Mouse (Mus musculus) bone marrow macrophage, adult 2 months (primary cell): ENCODE results near the gene Car11. TPM values are rescaled to one million over a fixed set of nuclear protein-coding genes. Genes with fewer than 3 reads are reported as not detected.

Experiments
- H3K27ac ChIP-seq: 2 replicates; pipeline ENCODE4 v1.5.1; 2012; ENCODE audit warnings: low read depth, low read length; ENCODE audit not compliant: insufficient read depth
- H3K4me1 ChIP-seq: 2 replicates; pipeline ENCODE4 v1.6.1; 2012; ENCODE audit warnings: low read length; ENCODE audit not compliant: control insufficient read depth, insufficient read depth
- H3K4me3 ChIP-seq: 2 replicates; pipeline ENCODE4 v1.5.1; 2012; ENCODE audit warnings: mild to moderate bottlenecking, low read length, moderate library complexity; ENCODE audit not compliant: insufficient read depth
- CTCF ChIP-seq: IDR thresholded peaks from 2 replicates; pipeline ENCODE4 v1.5.1; 2012; ENCODE audit warnings: low read depth, mild to moderate bottlenecking, low read length, moderate library complexity
- POLR2A ChIP-seq: IDR thresholded peaks from 2 replicates; pipeline ENCODE4 v1.6.1; 2012; ENCODE audit warnings: mild to moderate bottlenecking, low read depth, low read length, borderline replicate concordance
- polyA plus RNA-seq: library from polyadenylated mRNA; stranded (reverse); fragments of >200 nt; gene quantifications from 2 replicates; pipeline ENCODE4 v1.2.4, GENCODE M21; 2012; ENCODE audit not compliant: missing spikeins, insufficient read depth, insufficient read length

Car11 gene
- polyA plus RNA-seq, 1 experiment, result 1.3 TPM

DNA sequence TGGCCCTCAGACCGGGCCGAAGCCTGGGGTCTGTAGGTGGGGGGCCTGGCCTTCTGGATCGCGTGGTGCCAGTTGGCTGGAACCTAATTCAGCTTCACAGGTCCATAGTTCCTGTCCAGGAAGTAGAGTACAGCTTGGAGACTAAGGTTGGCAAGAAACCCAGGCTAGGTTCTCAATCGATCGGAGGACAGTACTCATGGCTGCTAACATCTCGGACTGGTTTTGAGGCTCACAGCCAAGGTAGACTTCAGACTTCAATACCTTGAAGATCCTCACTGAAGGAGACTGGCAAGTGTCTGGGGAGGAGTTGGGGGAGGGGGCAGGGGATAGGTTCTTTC lies 21.6 kb downstream of the Car11 start:
- no peak overlapping the region for H3K4me3 ChIP-seq
- no peak overlapping the region for H3K27ac ChIP-seq
- no peak for TF ChIP-seq POLR2A
- no peak for TF ChIP-seq CTCF
- peaks cover 3% of the 10 kb centered on the region; the same call in 1 of the 2 replicates for H3K4me1 ChIP-seq

DNA sequence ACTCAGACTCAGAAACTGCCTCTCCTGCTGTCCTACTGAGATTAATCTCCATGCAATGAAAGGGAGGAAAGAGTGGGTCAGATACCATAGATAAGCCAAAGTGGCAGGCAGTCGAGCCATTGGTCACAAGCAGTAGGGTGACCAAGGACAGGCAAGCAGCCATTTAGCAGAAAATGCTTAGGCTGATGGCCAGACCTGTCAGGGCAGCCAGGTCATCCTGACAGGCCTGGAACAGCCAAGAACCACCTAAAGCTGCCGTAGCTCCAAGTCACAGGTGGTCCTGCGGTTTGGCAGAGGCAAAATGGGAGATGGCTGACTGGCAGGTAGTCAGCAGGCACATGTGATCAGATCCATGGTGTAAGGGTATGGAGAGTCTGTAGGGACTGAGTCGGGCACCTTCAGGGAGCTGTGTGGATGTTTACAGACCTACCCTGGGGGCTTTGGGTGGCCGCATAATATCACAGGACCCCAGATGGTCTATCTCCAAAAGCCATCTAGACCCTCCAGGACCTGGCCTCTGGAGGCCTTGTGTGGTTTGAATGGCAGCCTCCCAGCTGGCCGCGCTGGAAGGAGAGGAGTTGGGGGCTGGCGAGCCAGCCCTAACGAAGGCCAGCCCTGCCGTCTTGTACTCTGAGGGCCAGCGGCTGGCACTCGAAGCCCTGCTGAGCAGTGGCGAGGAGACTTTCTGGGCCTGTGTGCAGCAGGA lies 22.2 kb downstream of the Car11 start:
- H3K4me1 ChIP-seq, result peaks cover 3% of the 10 kb centered on the region; the same call in 1 of the 2 replicates
- TF ChIP-seq POLR2A, result no peak
- no peak for TF ChIP-seq CTCF
- H3K4me3 ChIP-seq, result no peak overlapping the region
- H3K27ac ChIP-seq, result no peak overlapping the region

- Histone ChIP-seq H3K4me1 (peaks cover 3% of the 10 kb centered on the region; the same call in 1 of the 2 replicates), H3K27ac (no peak overlapping the region), H3K4me3 (no peak overlapping the region)
- TF ChIP-seq CTCF, result no peak
Observed at GRCm38 (mm10) chr7:45722348-45722713, 22.7 kb downstream of the Car11 start.

DNA sequence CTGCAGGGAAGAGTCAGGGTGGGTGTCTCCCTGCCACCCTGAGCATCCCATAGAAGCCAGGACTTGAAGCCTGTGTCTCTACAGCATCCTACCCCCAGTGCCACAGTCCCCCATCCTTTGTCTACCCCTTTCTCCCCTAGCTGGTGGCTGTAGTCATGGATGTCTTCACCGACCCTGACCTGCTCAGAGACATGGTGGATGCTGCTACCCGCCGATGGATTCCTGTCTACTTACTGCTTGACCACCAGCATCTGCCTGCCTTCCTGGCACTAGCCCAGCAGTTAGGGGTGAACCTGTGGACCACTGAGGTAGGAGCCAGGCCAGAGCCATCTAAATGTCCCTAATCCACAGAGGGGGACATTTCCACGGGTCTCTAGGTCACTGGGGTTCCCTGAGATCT lies 23.7 kb downstream of the Car11 start:
- Histone ChIP-seq H3K4me3 (no peak overlapping the region), H3K27ac (no peak overlapping the region), H3K4me1 (peaks cover 3% of the 10 kb centered on the region; the same call in 1 of the 2 replicates)
- TF ChIP-seq POLR2A, result no peak
- no peak for TF ChIP-seq CTCF

GRCm38 (mm10) chr7:45723781-45724180 lies 24.1 kb downstream of the Car11 start:
- H3K4me3 ChIP-seq, result no peak overlapping the region
- TF ChIP-seq CTCF (no peak), POLR2A (no peak)
- H3K4me1 ChIP-seq, result peaks cover 3% of the 10 kb centered on the region; the same call in 1 of the 2 replicates
- H3K27ac ChIP-seq, result no peak overlapping the region

- TF ChIP-seq POLR2A (no peak), CTCF (no peak)
- Histone ChIP-seq H3K4me1 (no peaks in the 10 kb centered on the region), H3K4me3 (no peak overlapping the region), H3K27ac (no peak overlapping the region)
Observed at GRCm38 (mm10) chr7:45725151-45725550, 25.5 kb downstream of the Car11 start.

DNA sequence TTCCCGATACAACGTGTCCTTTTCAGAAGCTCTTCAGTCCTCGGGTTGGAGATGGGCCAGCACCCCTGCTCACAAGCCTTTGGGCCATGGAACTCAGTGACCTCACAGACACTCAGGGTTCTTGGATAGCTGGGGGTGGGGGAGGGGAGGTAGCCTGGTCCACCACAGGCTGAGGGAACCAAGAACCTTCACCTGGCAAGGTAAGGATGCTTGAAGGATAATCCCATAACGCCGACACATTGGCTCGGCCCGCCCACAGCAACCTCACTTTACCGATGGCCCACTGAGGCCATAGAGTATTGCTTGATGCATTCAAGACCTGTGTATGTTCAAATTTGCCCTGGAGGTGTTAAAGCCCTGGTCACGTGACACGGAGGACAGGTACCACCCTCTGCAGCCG lies 26.1 kb downstream of the Car11 start, which contains the start of gene Spaca4:
Gene Spaca4, minus strand, starts transcription at position 101 of the 400 bp plus-strand sequence.
- TF ChIP-seq CTCF (no peak), POLR2A (no peak)
- Histone ChIP-seq H3K27ac (no peak within 1 kb of the TSS), H3K4me1 (no peaks in the 10 kb centered on the region), H3K4me3 (no peak within 1 kb of the TSS)

DNA sequence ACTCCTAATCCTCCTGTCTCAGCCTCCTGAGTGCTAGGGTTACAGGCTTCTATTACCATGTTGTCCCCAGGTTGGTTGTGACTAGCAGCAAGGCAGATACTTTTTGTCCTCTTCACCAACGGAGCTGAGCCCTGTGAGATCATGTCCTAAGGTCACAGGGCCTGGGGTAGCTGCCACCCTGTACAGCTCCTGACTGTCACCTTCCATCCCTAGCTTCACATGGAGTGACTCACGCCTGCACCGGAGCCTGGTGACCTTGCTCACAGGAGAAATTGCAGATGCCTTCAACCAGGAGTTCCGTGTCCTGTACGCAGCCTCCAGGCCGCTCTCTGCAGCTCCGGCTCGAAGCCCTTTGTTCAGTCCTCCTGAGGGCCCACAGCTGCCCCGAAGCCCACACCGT lies 26.8 kb downstream of the Car11 start:
- no peak overlapping the region for H3K27ac ChIP-seq
- no peak overlapping the region for H3K4me3 ChIP-seq
- H3K4me1 ChIP-seq, result no peaks in the 10 kb centered on the region
- no peak for TF ChIP-seq CTCF
- TF ChIP-seq POLR2A, result no peak

DNA sequence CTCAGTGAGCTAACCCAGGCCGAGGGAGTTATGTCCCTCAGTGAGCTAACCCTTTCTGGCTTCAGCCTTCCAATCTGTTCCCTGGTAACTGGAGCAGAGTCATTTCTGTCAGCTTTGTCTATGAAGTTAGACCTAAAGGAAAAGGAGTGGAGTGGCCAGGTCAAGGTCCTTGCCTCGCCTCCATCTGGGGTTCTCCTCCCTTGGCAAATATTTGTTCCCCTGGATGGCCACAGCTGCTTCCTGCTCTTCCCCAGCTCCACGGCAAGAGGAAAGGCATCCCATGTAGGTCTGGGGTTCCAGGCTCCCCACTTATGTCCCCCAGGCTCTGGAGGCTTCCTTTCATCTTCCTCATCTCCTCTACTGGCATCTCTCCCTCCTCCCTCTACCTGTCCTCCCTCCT lies 28.0 kb downstream of the Car11 start:
- Histone ChIP-seq H3K27ac (no peak overlapping the region), H3K4me3 (no peak overlapping the region), H3K4me1 (no peaks in the 10 kb centered on the region)
- no peak for TF ChIP-seq POLR2A

- Histone ChIP-seq H3K4me3 (no peak overlapping the region), H3K27ac (no peak overlapping the region), H3K4me1 (no peaks in the 10 kb centered on the region)
- TF ChIP-seq POLR2A, result no peak
- TF ChIP-seq CTCF, result no peak
Observed at GRCm38 (mm10) chr7:45730727-45731431, 31.2 kb downstream of the Car11 start.
